Mouse (Mus musculus) cerebellum, adult 2 months (tissue): ENCODE measurements around the gene Xpc. TPM values are rescaled to one million over a fixed set of nuclear protein-coding genes. Genes with fewer than 3 reads are reported as not detected.

Experiments used
- DNase-seq, 2 experiments: peaks; one replicate each; pipeline ENCODE4 v3.0.0; 2021
- H3K27ac ChIP-seq: fragments of 200-500 bp; 2 replicates; pipeline ENCODE4 v1.5.1; 2012; ENCODE audit warnings: low read length, control low read depth, inconsistent platforms; ENCODE audit not compliant: insufficient read depth
- H3K27me3 ChIP-seq: fragments of 200-500 bp; 2 replicates; pipeline ENCODE4 v1.6.1; 2012; ENCODE audit warnings: inconsistent platforms, mild to moderate bottlenecking, low read length, moderate library complexity; ENCODE audit not compliant: control insufficient read depth, insufficient read depth
- H3K4me1 ChIP-seq: fragments of 200-500 bp; 2 replicates; pipeline ENCODE4 v1.6.1; 2011; ENCODE audit warnings: low read length; ENCODE audit not compliant: control insufficient read depth, insufficient read depth
- H3K4me3 ChIP-seq: fragments of 200-500 bp; replicated peaks from 2 replicates; pipeline ENCODE3; 2011; ENCODE audit warnings: mild to moderate bottlenecking, low read depth, low read length, control low read depth; ENCODE audit not compliant: insufficient read depth
- CTCF ChIP-seq: fragments of 200-500 bp; IDR thresholded peaks from 2 replicates; pipeline ENCODE4 v1.5.1; 2011; ENCODE audit warnings: low read depth, mild to moderate bottlenecking, control low read depth, low read length, moderate library complexity, borderline replicate concordance; ENCODE audit not compliant: insufficient read depth
- POLR2A ChIP-seq: fragments of 200-500 bp; IDR thresholded peaks from 2 replicates; pipeline ENCODE4 v1.6.1; 2011; ENCODE audit warnings: low read length, control low read depth, borderline replicate concordance; ENCODE audit not compliant: insufficient read depth
- WGBS: fragments of 180-500 bp; shearing (Covaris S2); methylation state at CpG from one replicate; pipeline ENCODE4 v1.1.7; 2018; 5-methylcytosine and 5-hydroxymethylcytosine counted together
- polyA plus RNA-seq: library from polyadenylated mRNA; depleted of rRNA; stranded (reverse); fragments of >200 nt; gene quantifications from 2 replicates; pipeline ENCODE4 v1.2.3, GENCODE M21; 2012; rRNA removed

The Xpc gene
- polyA plus RNA-seq, 1 experiment: 13.2 TPM

DNA sequence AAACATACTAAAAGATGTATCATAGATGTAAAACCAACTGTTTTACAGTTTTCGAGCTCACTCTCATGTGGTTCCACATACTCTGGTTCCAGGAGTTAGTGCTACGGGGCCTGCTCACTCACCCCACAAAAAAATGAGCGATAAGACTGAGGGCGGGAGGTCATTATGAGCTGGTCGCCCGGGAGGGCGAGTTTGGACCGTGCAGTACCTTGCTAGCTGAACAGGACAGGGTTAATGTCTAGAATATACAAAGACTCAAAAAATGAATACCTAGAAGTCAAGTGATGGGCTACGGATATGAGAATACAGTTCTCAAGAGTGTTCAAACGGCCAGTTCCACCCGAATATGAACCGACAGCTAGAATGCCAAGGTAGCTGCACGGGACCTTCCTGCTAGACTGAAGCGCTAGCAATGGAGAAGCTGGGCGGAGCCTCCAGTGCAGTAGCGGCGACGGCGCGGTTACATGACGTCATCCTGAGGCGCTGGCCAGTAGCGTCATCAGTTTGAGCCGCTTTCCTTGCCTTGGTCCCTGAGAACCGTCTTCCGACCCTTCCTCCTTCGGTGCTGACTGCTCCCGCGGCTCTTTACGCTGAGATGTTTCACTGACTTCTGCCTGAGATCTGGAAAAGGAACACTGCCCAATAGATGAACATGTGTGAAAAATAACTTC, 75.1 kb downstream of the Xpc start:
- peak; percentile 96 to 99 for DNase-seq
- Histone ChIP-seq H3K4me3 (peak overlapping the region; percentile 90), H3K4me1 (0 out of 2 replicates have a peak, but pooled peaks cover 5% of the 10 kb centered on the region), H3K27ac (no peak overlapping the region; the same call in 1 of the 2 replicates), H3K27me3 (no peaks in the 10 kb centered on the region)
- TF ChIP-seq POLR2A (peak; percentile 99), CTCF (no peak)
- 3% methylated on average over 30 of the region's 30 CpGs for WGBS

Other genes starting within 250 kb of the Xpc start
- gene Wnt7a, start 104.5 kb downstream of the Xpc start, polyA plus RNA-seq: 40.7 and 47.2 TPM in 2 replicates
- 14.5 and 14.9 TPM in 2 replicates for gene Chchd4, start 42.3 kb downstream of the Xpc start, polyA plus RNA-seq
- 32.1 and 32.7 TPM in 2 replicates for gene Tmem43, start 42.2 kb downstream of the Xpc start, polyA plus RNA-seq
- 51.3 and 51.8 TPM in 2 replicates for gene Lsm3, start within 50 bp of the Xpc start, polyA plus RNA-seq
- 73.3 and 79.3 TPM in 2 replicates for gene Slc6a6, start 168.2 kb upstream of the Xpc start, polyA plus RNA-seq